Mouse (Mus musculus): Measurements from ENCODE around the gene Mfn1. TPM values are rescaled to one million over a fixed set of nuclear protein-coding genes. Genes with fewer than 3 reads are reported as not detected.

Mfn1 gene
- polyA plus RNA-seq (2012; rRNA removed) = 8.0 and 12.4 TPM in 2 replicates

DNA sequence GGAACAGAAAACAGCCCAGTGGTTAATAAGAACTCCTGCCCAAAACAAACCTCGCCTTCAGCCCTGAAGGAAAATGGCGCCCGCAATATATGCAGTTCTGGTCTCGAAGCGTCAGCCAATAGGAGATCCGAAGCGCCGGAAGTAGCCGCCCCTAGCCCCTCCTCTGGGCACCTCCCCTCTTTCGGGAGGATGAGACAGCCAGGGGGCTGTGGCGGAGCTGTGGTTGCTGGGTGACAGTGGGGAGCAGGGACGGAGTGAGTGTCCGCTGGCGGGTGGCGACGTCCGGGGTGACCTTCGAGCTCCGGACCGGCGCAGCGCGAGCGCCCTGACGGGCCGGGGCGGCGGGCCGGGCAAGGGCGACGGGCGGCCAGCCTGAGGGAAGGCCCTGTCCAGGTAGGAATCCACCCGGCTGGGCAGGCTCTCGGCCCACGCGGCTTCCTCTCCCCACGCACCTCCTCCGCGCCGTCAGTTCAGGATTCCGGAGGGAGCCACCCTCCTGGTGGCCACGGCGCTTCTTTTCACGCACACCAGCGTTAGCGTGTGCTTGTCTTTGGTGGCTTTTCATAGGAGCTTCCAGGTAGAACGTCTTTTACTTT, at the start of gene Mfn1:
Mfn1 (plus strand) TSS at position 163 of the 596 bp plus-strand sequence.
- H3K4me1 ChIP-seq (ENCODE audit: control insufficient read depth, insufficient read depth, low read length) = peaks cover 3% of the 10 kb centered on the region; the same call in 1 of the 2 replicates
- peak within 1 kb of the TSS; percentile 83 for H3K4me3 ChIP-seq (replicated peaks; ENCODE audit: extremely low read depth, low read depth, low read length)
- DNase-seq = peak; percentile 94
- no peak for TF ChIP-seq CTCF (IDR thresholded peaks at IDR 0.05; ENCODE audit: insufficient read depth, low read length)
- peak; percentile 77; the same call in 1 of the 2 replicates for TF ChIP-seq POLR2A (IDR thresholded peaks at IDR 0.05; ENCODE audit: borderline replicate concordance, extremely low read depth, low read depth, low read length)
- under 1% methylated on average over 46 of the region's 47 CpGs for WGBS

- DNase-seq = no peak
- H3K4me3 ChIP-seq (replicated peaks; ENCODE audit: extremely low read depth, low read depth, low read length) = no peak overlapping the region
- 89% methylated on average over 7 of the region's 7 CpGs for WGBS
- no peaks in the 10 kb centered on the region for H3K4me1 ChIP-seq (ENCODE audit: control insufficient read depth, insufficient read depth, low read length)
- TF ChIP-seq POLR2A (IDR thresholded peaks at IDR 0.05; ENCODE audit: borderline replicate concordance, extremely low read depth, low read depth, low read length) (no peak), CTCF (IDR thresholded peaks at IDR 0.05; ENCODE audit: insufficient read depth, low read length) (no peak)
Measured at GRCm38 (mm10) chr3:32479961-32480360, 49.3 kb upstream of the Mfn1 start.

DNA sequence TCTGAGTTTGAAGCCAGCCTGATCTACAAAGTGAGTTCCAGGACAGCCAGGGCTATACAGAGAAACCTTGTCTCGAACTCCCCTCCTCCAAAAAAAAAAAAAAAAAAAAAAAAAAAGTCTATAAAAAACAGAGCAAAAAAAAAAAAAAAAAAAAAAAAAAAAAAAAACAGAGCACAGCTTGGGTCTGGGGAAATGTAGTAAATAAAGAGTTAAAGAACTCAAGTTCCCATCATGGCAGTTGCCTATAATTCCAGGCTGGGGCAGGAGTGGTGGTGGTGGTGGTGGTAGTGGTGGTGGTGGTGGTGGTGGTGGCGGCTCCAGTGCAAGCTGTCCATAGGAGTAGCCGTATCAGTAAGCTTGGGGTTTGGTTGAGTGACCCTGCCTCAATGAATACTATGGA, 46.2 kb upstream of the Mfn1 start:
- WGBS = 74% methylated on average over 3 of the region's 3 CpGs
- TF ChIP-seq CTCF (IDR thresholded peaks at IDR 0.05; ENCODE audit: insufficient read depth, low read length) (no peak), POLR2A (IDR thresholded peaks at IDR 0.05; ENCODE audit: borderline replicate concordance, extremely low read depth, low read depth, low read length) (no peak)

GRCm38 (mm10) chr3:32486543-32486942, 42.7 kb upstream of the Mfn1 start:
- Histone ChIP-seq H3K4me3 (replicated peaks; ENCODE audit: extremely low read depth, low read depth, low read length) (no peak overlapping the region), H3K4me1 (ENCODE audit: control insufficient read depth, insufficient read depth, low read length) (no peaks in the 10 kb centered on the region)
- TF ChIP-seq CTCF (IDR thresholded peaks at IDR 0.05; ENCODE audit: insufficient read depth, low read length) = no peak
- no peak for TF ChIP-seq POLR2A (IDR thresholded peaks at IDR 0.05; ENCODE audit: borderline replicate concordance, extremely low read depth, low read depth, low read length)
- WGBS = 69% methylated on average over 4 of the region's 4 CpGs
- DNase-seq = no peak

More for the DNA sequence above, 46.2 kb upstream of the Mfn1 start:
- no peak overlapping the region for H3K4me3 ChIP-seq (replicated peaks; ENCODE audit: extremely low read depth, low read depth, low read length)
- H3K4me1 ChIP-seq (ENCODE audit: control insufficient read depth, insufficient read depth, low read length) = no peaks in the 10 kb centered on the region
- no peak for DNase-seq

- 80% methylated on average over 6 of the region's 6 CpGs for WGBS
- Histone ChIP-seq H3K4me3 (replicated peaks; ENCODE audit: extremely low read depth, low read depth, low read length) (no peak overlapping the region), H3K4me1 (ENCODE audit: control insufficient read depth, insufficient read depth, low read length) (no peaks in the 10 kb centered on the region)
- TF ChIP-seq CTCF (IDR thresholded peaks at IDR 0.05; ENCODE audit: insufficient read depth, low read length) (no peak), POLR2A (IDR thresholded peaks at IDR 0.05; ENCODE audit: borderline replicate concordance, extremely low read depth, low read depth, low read length) (no peak)
- no peak for DNase-seq
Measured at GRCm38 (mm10) chr3:32488172-32488571, 41.1 kb upstream of the Mfn1 start.

- 71% methylated on average over 15 of the region's 15 CpGs for WGBS
- H3K4me3 ChIP-seq (replicated peaks; ENCODE audit: extremely low read depth, low read depth, low read length) = no peak overlapping the region
- DNase-seq = no peak
- TF ChIP-seq CTCF (IDR thresholded peaks at IDR 0.05; ENCODE audit: insufficient read depth, low read length) (no peak), POLR2A (IDR thresholded peaks at IDR 0.05; ENCODE audit: borderline replicate concordance, extremely low read depth, low read depth, low read length) (no peak)
- H3K4me1 ChIP-seq (ENCODE audit: control insufficient read depth, insufficient read depth, low read length) = no peaks in the 10 kb centered on the region
Measured at GRCm38 (mm10) chr3:32490076-32490927, 39.0 kb upstream of the Mfn1 start.

DNA sequence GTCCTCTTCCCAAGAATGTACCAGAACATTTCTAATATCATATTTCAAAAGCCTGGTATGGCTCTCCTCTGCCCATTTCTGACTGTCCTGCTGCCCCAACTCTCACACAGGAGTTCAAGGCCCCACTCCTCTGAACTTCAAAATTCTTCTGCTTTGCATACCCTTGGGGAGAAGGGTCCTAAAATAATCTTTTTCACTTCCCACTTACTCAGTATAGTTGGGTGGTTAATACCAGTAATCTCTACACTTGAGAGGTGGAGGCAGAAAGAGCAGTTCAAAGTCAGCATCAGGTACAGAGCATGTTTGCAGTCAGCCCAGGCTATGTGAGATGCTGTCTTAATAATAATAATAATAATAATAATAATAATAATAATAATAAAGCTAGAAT, 38.3 kb upstream of the Mfn1 start:
- no peak for DNase-seq
- TF ChIP-seq CTCF (IDR thresholded peaks at IDR 0.05; ENCODE audit: insufficient read depth, low read length) (no peak), POLR2A (IDR thresholded peaks at IDR 0.05; ENCODE audit: borderline replicate concordance, extremely low read depth, low read depth, low read length) (no peak)
- H3K4me1 ChIP-seq (ENCODE audit: control insufficient read depth, insufficient read depth, low read length) = no peaks in the 10 kb centered on the region
- no peak overlapping the region for H3K4me3 ChIP-seq (replicated peaks; ENCODE audit: extremely low read depth, low read depth, low read length)

- no peak for DNase-seq
- H3K4me3 ChIP-seq (replicated peaks; ENCODE audit: extremely low read depth, low read depth, low read length) = no peak within 1 kb of the TSS
- TF ChIP-seq POLR2A (IDR thresholded peaks at IDR 0.05; ENCODE audit: borderline replicate concordance, extremely low read depth, low read depth, low read length) (no peak), CTCF (IDR thresholded peaks at IDR 0.05; ENCODE audit: insufficient read depth, low read length) (no peak)
- 73% methylated on average over 11 of the region's 11 CpGs for WGBS
- no peaks in the 10 kb centered on the region for H3K4me1 ChIP-seq (ENCODE audit: control insufficient read depth, insufficient read depth, low read length)
Measured at GRCm38 (mm10) chr3:32492097-32493090, 36.9 kb upstream of the Mfn1 start, which contains the start of gene Kcnmb3. TSS of gene Kcnmb3 (minus strand) at chr3:32492231.
